Mouse (Mus musculus) kidney, adult 2 months (tissue): ENCODE measurements at regions not wholly inside any gene's neighbourhood (a gene's known extent, or its start where the extent isn't known, plus 50 kb on each side); places are given as distances from the start of the nearest gene placed in this dataset.
"Not testable (repeated sequence)": the region's sequence is repeated elsewhere in the genome, so short reads cannot be mapped to it uniquely, and the experiment has no call there.

Experiments used
- DNase-seq: peaks from one replicate; pipeline ENCODE4 v3.0.0; 2021
- H3K27ac ChIP-seq: fragments of 200-500 bp; 2 replicates; pipeline ENCODE4 v1.5.1; 2012; ENCODE audit warnings: low read depth, low read length, control low read depth, inconsistent platforms; ENCODE audit not compliant: insufficient read depth
- H3K27me3 ChIP-seq: fragments of 200-500 bp; replicated peaks from 2 replicates; pipeline ENCODE4 v1.6.1; 2012; ENCODE audit warnings: mild to moderate bottlenecking, moderate library complexity, low read length, inconsistent platforms; ENCODE audit not compliant: control insufficient read depth, insufficient read depth
- H3K36me3 ChIP-seq: fragments of 200-500 bp; 2 replicates; pipeline ENCODE4 v1.6.1; 2012; ENCODE audit warnings: mild to moderate bottlenecking, moderate library complexity, low read length, inconsistent platforms; ENCODE audit not compliant: control insufficient read depth, insufficient read depth
- H3K4me1 ChIP-seq: fragments of 200-500 bp; 2 replicates; pipeline ENCODE4 v1.6.1; 2011; ENCODE audit warnings: low read length; ENCODE audit not compliant: control insufficient read depth, insufficient read depth
- H3K4me3 ChIP-seq: fragments of 200-500 bp; 2 replicates; pipeline ENCODE4 v1.5.1; 2011; ENCODE audit warnings: mild to moderate bottlenecking, low read depth, low read length, control low read depth; ENCODE audit not compliant: insufficient read depth
- CTCF ChIP-seq: fragments of 200-500 bp; conservative IDR thresholded peaks from 2 replicates; pipeline ENCODE4 v1.5.1; 2011; ENCODE audit warnings: low read depth, mild to moderate bottlenecking, control low read depth, low read length, moderate library complexity, mixed read lengths; ENCODE audit not compliant: insufficient read depth, insufficient read length
- POLR2A ChIP-seq: fragments of 200-500 bp; IDR thresholded peaks from one replicate; pipeline ENCODE4 v1.6.1; 2011; ENCODE audit warnings: low read depth, low read length, control low read depth
- WGBS: fragments of 180-500 bp; shearing (Covaris S2); methylation state at CpG from one replicate; pipeline ENCODE4 v1.1.7; 2018; 5-methylcytosine and 5-hydroxymethylcytosine counted together

- no peaks in the 10 kb centered on the region for H3K27me3 ChIP-seq
- H3K4me3 ChIP-seq, result no peak overlapping the region
- no peaks in the 10 kb centered on the region for H3K4me1 ChIP-seq
- no peak overlapping the region for H3K27ac ChIP-seq
- 91% methylated on average over 2 of the region's 2 CpGs for WGBS
- no peaks in the 10 kb centered on the region for H3K36me3 ChIP-seq
- no peak for DNase-seq
- TF ChIP-seq POLR2A, result no peak
- TF ChIP-seq CTCF, result no peak
Measured at GRCm38 (mm10) chr15:9954941-9955340, 206.3 kb upstream of the Spef2 start.

GRCm38 (mm10) chr15:9974999-9975398, 202.0 kb upstream of the Prlr start:
- TF ChIP-seq POLR2A (no peak), CTCF (no peak)
- no peaks in the 10 kb centered on the region for H3K27me3 ChIP-seq
- WGBS, result 31% methylated on average over 4 of the region's 4 CpGs
- no peak overlapping the region for H3K27ac ChIP-seq
- no peaks in the 10 kb centered on the region for H3K36me3 ChIP-seq
- no peaks in the 10 kb centered on the region for H3K4me1 ChIP-seq
- no peak overlapping the region for H3K4me3 ChIP-seq
- no peak for DNase-seq

GRCm38 (mm10) chr15:10011289-10012234, 165.5 kb upstream of the Prlr start:
- no peak overlapping the region for H3K27ac ChIP-seq
- DNase-seq, result no peak
- no peaks in the 10 kb centered on the region for H3K4me1 ChIP-seq
- H3K27me3 ChIP-seq, result no peaks in the 10 kb centered on the region
- no peaks in the 10 kb centered on the region for H3K36me3 ChIP-seq
- H3K4me3 ChIP-seq, result no peak overlapping the region
- TF ChIP-seq CTCF (no peak), POLR2A (no peak)
- WGBS, result 68% methylated on average over 7 of the region's 7 CpGs

DNA sequence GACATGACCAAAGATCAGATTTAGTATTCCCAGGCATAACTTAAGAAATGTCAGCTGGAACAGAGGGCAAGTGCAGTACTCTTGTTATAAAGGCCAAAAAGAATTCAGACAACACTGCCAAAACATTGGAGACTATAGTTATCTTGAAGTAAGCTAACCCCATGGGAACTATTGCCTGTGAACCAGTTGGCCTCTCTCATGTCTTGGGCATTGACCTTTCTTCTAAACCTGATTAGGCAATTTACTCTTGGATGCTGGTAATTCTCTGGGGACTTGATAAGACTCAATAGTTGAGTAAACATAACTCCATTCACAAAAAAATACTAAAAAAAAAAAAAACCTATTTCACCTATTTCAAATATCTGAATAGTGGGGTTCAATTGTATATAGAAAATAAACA, 159.8 kb upstream of the Prlr start:
- Histone ChIP-seq H3K4me3 (no peak overlapping the region), H3K36me3 (no peaks in the 10 kb centered on the region), H3K27me3 (no peaks in the 10 kb centered on the region), H3K4me1 (no peaks in the 10 kb centered on the region), H3K27ac (no peak overlapping the region)
- TF ChIP-seq POLR2A, result no peak
- TF ChIP-seq CTCF, result no peak
- DNase-seq, result no peak

- no peak overlapping the region for H3K27ac ChIP-seq
- TF ChIP-seq POLR2A, result no peak
- TF ChIP-seq CTCF, result no peak
- H3K27me3 ChIP-seq, result no peaks in the 10 kb centered on the region
- H3K36me3 ChIP-seq, result no peaks in the 10 kb centered on the region
- no peaks in the 10 kb centered on the region for H3K4me1 ChIP-seq
- no peak for DNase-seq
- WGBS, result 80% methylated on average over 4 of the region's 4 CpGs
- no peak overlapping the region for H3K4me3 ChIP-seq
Measured at GRCm38 (mm10) chr15:10029902-10030301, 147.1 kb upstream of the Prlr start.

GRCm38 (mm10) chr15:10035561-10035960, 141.5 kb upstream of the Prlr start:
- no peak for TF ChIP-seq POLR2A
- no peak for TF ChIP-seq CTCF
- Histone ChIP-seq H3K27me3 (no peaks in the 10 kb centered on the region), H3K36me3 (no peaks in the 10 kb centered on the region), H3K4me3 (no peak overlapping the region), H3K4me1 (no peaks in the 10 kb centered on the region), H3K27ac (no peak overlapping the region)
- 54% methylated on average over 1 of the region's 1 CpGs for WGBS
- no peak for DNase-seq

DNA sequence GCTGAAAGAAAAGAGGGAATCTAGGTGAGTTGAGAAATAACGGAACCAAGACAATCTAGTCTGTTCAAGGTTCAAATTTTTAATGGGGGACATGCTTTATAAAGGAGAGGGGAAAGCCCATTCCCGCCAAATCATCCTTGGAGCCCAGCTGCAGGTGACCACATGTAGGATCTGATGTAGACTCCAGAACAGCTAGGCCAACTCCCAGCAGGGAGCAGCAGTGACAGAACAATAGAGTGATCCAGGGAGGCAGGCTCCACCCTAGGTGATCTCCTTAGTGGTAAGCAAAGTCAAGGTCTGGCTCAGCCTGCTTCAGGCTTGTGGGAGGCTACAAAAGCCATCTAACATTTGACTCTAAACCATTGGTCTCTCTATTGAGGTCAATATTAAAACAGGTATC, 140.5 kb upstream of the Prlr start:
- WGBS, result 84% methylated on average over 2 of the region's 2 CpGs

DNA sequence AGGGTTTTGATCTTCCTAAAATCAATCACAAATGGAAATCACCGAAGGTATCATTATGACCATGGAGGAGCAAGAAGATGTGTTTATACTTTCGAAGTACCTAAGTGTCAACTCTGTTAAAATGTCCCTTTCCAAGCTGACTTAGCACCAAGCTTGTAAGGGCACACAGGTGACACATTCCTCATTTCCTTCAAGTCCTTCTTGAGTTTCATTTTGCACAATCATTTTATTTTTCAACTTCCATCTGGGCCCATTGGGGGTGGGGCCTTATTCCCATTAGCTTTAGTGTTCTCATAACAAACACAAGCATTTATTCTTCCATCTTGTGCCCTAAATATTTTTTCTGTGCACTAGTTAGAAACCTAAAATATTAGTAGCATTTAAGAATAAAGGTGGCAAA, 103.5 kb upstream of the Prlr start:
- no peak overlapping the region for H3K4me3 ChIP-seq
- H3K36me3 ChIP-seq, result no peaks in the 10 kb centered on the region
- 94% methylated on average over 2 of the region's 2 CpGs for WGBS
- DNase-seq, result no peak
- TF ChIP-seq POLR2A, result no peak
- no peak for TF ChIP-seq CTCF
- no peaks in the 10 kb centered on the region for H3K27me3 ChIP-seq
- H3K4me1 ChIP-seq, result no peaks in the 10 kb centered on the region
- H3K27ac ChIP-seq, result no peak overlapping the region

More for the DNA sequence above, 140.5 kb upstream of the Prlr start:
- H3K4me3 ChIP-seq, H3K4me1 ChIP-seq, H3K36me3 ChIP-seq, H3K27ac ChIP-seq, DNase-seq, H3K27me3 ChIP-seq: not testable (repeated sequence)
